Mouse (Mus musculus) frontal cortex, postnatal 14 days (tissue): ENCODE measurements around the gene Fam210b.
"Not testable (repeated sequence)": the region's sequence is repeated elsewhere in the genome, so short reads cannot be mapped to it uniquely, and the experiment has no call there.

Experiments used
- DNase-seq, 2 experiments: peaks; one replicate each; pipeline ENCODE4 v3.0.0; 2022; ENCODE audit warnings: low spot score in 2 of 2

Gene Fam210b

GRCm38 (mm10) chr2:172345258-172345738 is at the start of gene Fam210b:
Gene Fam210b, plus strand, starts transcription at chr2:172345565.
- DNase-seq, result peak; percentile 92 to 93

GRCm38 (mm10) chr2:172298083-172298482 is 47.3 kb upstream of the Fam210b start:
- no peak for DNase-seq

DNA sequence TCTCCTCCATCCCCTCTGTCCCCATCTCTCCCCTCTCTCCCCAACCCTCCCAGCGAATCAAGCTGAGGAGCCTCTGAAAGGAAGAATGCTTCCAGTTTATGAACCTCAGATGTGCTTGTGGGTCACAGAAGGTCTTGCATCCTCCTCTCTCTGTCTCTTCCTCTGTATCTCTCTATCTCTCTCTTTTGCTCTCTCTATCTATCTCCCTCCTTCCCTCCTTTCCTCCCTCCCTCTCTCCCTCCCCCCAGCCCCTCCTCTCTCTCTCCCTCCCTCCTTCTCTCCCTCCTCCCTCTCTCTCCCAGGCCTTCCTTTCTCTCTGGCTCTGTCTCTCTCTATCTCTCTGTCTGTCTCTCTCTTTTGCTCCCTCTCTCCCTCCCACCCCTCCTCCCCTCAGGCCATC is 46.8 kb upstream of the Fam210b start:
- DNase-seq, result no peak

DNA sequence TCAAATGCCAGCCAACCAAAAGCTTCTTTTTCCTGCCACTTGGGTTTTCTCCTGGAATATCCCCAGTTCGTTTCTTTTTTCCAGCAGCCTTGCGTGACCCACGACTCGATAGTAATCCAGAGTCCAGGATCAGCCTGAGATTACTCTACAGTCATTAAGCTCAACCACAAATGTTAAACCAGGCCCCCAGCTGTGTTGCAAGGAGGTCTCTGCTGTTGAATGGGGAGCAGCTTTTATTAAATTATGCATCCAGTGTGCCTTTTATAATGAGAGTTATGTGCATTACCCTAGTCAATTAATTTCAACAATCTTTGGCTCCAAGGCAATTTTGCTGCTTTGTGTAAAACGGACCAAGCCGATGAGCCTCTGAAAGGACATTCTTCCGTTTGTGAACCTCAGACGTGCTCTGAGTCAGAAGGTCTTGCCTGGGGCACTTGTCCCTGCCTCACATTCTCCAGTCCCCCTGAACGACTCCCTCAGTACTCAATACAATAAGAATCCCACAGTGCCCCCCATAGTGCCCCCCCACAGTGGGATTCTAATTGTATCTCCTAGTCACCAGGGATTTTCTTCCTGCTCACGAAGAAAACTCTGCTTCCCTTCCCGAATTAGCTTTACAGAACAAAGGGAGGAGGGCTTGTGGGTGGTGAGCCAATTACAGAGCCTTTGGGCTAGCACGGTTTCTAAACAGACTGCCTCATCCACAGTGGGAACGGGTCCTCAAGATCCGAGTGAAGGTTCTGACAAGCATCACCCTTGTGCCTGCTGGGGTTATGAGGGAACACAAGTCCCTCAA is 46.0 kb upstream of the Fam210b start:
- no peak for DNase-seq

- DNase-seq, result no peak
Measured at GRCm38 (mm10) chr2:172302396-172302795, 43.0 kb upstream of the Fam210b start.

- DNase-seq, result no peak
Measured at GRCm38 (mm10) chr2:172304118-172304708, 41.2 kb upstream of the Fam210b start.

DNA sequence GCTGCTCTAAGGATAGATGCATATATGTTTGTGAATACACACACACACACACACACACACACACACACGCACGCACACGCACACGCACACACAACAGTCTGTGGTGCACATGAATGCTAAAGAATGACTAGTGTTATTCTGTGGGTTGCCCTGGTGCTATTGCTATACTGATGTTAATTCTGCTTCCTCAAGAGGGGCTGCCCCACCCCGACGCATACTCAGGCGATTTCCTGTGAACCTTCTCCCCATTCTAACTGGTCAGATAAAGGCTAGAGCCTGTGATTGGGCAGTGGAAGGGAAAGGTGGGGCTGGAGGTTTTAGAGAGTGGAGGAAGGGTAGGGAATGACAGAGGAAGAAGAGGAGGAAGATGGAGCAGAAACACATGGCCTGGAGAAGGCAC is 39.8 kb upstream of the Fam210b start:
- not testable (repeated sequence) for DNase-seq

DNA sequence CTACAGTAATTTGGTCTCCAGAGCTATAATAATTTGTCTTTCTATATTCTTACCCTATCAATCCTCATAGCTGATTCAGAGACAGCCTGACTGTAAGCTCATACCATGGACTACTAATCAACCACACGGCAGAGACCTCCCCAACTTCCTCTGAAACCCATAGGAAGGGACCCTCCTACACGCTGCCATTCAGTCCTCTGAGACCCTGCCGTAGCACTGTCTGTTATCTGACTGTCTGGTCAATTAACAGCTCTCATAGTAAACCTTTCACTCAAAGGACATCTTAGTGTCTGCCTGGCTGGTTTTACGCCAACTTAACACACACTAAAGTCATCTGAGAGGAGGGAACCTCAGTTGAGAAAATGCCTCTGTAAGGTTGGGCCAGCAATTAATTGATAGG is 38.8 kb upstream of the Fam210b start:
- no peak for DNase-seq

GRCm38 (mm10) chr2:172311731-172312130 is 33.6 kb upstream of the Fam210b start:
- no peak for DNase-seq

- DNase-seq, result no peak
Measured at GRCm38 (mm10) chr2:172320878-172321277, 24.5 kb upstream of the Fam210b start.

GRCm38 (mm10) chr2:172328248-172328647 is 17.1 kb upstream of the Fam210b start:
- DNase-seq, result no peak

- peak; percentile 52 to 72 for DNase-seq
Measured at GRCm38 (mm10) chr2:172329179-172329578, 16.2 kb upstream of the Fam210b start.

- DNase-seq, result no peak
Measured at GRCm38 (mm10) chr2:172338206-172338942, 7.0 kb upstream of the Fam210b start.

DNA sequence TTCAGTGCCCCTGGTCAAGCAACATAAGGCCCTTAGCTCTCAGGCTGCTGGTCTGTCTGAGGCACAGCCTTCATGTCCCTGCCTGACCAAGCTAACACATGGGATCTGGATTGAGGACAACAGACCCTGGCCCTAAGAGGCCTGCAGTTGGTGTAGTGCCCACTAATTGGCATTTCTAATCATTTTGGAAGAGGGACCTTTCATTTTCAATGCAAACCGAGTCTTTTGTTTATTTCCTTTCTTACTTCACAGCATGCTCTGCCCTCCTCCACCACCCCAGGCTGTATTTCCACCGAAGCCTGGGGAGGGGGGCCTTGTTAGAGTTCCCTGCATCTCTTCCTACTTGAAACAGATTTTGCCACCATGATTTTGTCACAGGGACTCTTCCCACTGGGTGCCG is 4.4 kb upstream of the Fam210b start:
- no peak for DNase-seq

DNA sequence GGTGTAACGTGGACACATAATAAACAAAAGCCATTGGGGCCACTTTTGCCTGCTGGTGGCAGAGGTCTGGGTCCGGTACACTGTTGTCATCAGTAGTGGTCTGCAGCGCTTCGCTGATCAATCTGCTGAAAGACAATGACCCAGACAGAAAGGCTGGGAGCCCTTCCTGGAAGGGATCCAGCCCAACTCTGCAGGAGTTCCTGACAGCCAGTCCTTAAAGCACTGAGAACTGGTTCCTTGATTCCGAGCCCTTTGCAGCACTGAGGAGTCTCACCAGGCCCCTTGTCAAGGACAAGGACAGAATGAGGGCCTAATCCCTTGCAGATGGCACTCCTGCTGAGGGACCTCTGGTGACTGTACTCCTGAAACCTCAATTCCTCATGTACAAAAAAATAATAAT is 3.8 kb upstream of the Fam210b start:
- DNase-seq, result no peak

DNA sequence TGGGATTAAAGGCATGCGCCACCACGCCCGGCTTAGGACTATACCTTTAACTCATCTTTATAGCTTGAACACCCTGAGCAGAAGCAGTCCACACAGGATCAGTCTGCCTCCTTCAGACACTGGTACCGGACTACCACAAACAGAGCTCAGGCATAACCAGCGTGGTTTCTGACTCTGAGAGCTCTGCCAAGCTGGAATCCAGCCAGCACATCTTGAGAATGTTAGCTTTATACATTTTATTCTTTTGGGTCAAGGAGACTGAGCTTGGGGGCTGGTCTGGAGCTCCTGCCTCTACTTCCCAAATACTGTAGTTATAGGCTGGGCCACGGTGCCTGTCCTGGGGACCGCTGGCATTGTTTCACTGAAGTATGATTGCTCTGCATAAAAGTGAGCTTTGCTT is 1.6 kb upstream of the Fam210b start:
- no peak for DNase-seq

DNA sequence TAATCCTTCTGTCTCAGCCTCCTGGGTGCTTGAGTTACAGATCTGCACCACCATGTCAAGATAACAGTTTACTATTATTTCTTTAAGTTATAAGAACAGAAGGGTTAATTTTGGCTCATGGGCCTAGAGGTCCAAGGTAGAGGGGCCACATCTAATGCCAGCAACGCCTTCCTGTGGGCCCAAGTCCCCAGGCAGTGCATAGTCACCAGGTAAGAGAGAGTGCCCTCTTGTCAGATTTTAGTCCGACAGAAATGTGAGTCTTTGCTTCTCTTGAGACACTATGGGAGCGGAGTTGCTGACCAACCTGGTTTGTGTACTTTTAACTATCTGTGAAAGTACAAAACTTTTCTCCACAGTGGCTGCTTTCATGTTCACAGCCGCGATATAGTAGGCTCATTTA is 696 bp upstream of the Fam210b start:
- no peak for DNase-seq

GRCm38 (mm10) chr2:172346034-172346929 is 917 bp downstream of the Fam210b start:
- DNase-seq, result peak in 1 of 2 experiments; percentile 17

DNA sequence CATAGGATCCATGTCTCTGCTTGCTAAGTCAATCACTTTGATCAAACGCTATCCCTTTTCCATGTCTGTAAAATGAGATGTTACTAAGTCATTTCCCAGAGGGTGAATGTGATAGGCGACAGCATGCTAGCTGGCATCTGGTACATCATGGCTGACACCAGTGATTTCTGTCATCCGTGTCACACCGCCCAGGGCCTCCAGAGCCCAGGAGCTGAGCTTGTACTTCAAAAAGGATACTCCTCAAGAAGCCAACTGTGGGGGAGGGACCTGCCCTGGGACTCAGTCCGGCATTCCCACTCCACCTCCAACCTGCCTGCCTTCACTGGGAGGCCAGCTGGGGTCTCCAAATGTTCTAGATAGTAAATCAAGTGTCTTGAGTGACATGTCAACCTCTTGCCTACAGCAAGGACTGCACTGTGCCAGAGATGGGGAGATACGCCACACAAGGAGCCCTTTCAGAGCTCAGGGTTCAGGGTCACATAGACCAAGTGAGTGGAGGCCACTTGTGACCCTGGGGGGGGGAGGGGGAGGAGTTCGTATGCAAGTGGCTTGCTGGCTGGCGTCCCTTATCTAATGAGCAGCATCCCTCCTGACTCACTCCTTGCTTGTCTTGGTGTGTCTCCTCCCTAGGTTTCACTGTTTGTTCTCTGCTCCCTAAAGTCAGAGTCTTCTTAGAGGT is 1.7 kb downstream of the Fam210b start:
- DNase-seq, result no peak

GRCm38 (mm10) chr2:172348297-172348950 is 3.1 kb downstream of the Fam210b start:
- no peak for DNase-seq
